Mouse (Mus musculus) erythroblast, adult 5-6 weeks (primary cell): Measurements from ENCODE around the gene Gm4450. TPM values are rescaled to one million over a fixed set of nuclear protein-coding genes. Genes with fewer than 3 reads are reported as not detected.
"Not testable (repeated sequence)": the region's sequence is repeated elsewhere in the genome, so short reads cannot be mapped to it uniquely, and the experiment has no call there.

ENCODE experiments used
- ATAC-seq: replicated peaks from 2 replicates; pipeline ENCODE4 v1.8.0; 2016; ENCODE audit warnings: moderate number of reproducible peaks, mild to moderate bottlenecking, moderate TSS enrichment, inconsistent platforms; ENCODE audit not compliant: poor library complexity, low FRiP score, severe bottlenecking
- total RNA-seq, 2 experiments: library from RNA; stranded (forward) in 1 of 2; stranded (reverse) in 1 of 2; fragments of 150-400 nt in 1 of 2; fragments of 200-764, 138-1000 nt in 1 of 2; gene quantifications; 2 replicates each; pipeline versions ENCODE4 v1.2.3 to v1.2.4; 2015 to 2017; ENCODE audit warnings: low replicate concordance in 2 of 2

Gene Gm4450
- total RNA-seq, 2 experiments from 2014 or later: not detected

DNA sequence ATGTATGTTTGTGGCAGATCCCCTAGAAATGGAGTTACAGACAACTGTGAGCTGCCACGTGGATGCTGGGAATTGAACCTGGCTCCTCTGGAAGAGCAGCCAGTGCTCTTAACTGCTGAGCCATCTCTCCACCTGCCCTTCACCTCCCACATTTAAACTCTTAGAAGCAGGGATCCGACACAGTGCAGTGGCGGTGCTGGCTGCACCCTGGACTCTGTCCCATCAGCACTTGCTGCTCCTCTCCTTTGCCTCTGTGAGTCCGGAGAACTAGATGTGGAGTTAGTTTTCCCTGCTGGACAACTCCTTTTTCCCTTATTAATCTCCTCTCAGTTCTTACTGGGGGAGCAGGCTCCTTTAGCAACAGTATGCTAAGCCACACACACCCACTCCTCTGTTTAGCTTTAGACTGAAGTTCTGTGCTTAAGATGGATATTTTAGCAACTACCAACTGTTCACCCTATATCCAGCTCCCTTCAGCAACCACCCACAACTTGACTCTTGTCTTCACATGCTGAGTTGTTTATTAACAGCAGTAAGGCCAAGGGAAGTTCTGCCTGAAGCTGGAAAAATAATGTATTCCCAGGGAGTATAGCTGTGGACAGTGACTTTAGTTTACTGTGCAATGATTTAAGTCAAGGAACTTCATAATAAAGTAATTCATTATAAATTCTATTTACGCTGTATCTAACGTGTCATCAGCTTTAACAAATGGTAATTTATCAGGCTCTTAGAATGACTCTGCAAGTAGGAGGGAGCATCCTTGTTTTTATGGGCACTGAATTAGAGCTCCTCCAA lies 37.7 kb downstream of the Gm4450 start:
- ATAC-seq: no peak

GRCm38 (mm10) chr3:98417328-98417727 lies 39.6 kb downstream of the Gm4450 start:
- ATAC-seq: no peak

GRCm38 (mm10) chr3:98416426-98417250 lies 40.3 kb downstream of the Gm4450 start:
- ATAC-seq: no peak

DNA sequence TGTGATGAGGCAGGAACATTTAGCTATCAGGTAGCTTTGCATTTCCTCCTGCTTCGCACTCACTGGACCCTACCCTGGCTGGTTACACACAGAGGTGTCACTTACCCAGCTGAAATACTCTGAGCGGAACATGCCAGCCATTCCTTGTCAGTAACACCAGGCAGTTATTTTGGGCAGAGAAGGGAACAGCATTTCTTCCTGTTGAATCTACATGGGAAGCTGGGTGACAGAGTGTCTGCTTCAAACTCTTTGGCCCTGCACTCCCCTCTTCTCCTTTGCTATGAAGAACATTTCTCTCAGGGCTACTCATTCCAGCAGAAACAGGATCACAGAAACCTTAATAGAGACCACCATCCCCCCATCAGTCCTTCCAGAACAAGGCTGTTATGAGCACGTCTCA lies 42.6 kb downstream of the Gm4450 start:
- ATAC-seq: no peak

GRCm38 (mm10) chr3:98413733-98414132 lies 43.2 kb downstream of the Gm4450 start:
- ATAC-seq: no peak

DNA sequence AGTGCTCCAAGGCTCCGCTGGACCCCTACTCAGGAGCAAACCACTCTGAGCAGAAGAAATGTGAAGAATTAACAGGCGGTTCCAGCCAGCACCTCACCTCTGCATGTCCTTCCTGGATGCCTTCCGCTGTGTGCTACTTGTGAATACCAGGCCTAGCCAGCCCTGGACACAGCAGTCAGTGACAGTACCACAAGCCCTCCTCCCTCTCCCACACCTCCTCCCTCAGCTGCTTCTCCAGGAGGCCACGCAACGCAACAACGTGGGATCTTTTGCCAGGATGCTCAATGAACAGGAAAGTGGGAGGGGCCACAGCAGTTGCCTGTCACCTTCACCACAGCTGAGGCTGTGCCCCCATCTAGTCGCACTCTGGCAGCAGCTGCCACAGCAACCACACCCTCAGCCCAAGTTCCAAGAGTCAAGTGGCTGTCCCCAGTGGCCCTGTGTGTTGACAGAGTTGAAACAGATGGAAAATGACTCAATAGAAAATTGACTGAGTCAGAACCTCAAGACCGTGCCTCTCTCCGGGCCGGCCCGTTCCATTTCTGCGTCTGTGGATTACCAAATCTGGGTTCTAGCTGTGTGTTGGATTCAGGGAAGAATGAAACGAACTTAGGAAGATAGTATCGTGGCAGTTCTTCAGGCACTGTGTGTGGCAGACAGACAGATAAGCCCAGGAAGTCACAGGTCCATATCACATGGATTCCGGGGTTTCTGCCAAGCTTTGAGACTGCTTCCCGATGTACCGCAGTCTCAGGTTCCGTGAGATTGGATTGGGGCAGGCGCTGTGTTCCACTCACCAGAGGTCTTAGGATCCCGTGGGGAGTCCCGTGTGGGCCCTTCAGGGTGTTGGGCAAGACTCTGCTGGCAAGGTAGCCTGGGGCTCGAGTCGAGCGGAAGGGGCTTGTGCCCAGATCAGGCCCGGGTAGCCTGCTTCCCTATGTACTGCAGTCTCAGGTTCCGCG lies 46.0 kb downstream of the Gm4450 start:
- ATAC-seq: not testable (repeated sequence)

GRCm38 (mm10) chr3:98407261-98407780 lies 49.6 kb downstream of the Gm4450 start:
- ATAC-seq: not testable (repeated sequence)

GRCm38 (mm10) chr3:98406569-98407144 lies 50.3 kb downstream of the Gm4450 start:
- ATAC-seq: not testable (repeated sequence)

GRCm38 (mm10) chr3:98405877-98406276 lies 51.0 kb downstream of the Gm4450 start:
- ATAC-seq: not testable (repeated sequence)

DNA sequence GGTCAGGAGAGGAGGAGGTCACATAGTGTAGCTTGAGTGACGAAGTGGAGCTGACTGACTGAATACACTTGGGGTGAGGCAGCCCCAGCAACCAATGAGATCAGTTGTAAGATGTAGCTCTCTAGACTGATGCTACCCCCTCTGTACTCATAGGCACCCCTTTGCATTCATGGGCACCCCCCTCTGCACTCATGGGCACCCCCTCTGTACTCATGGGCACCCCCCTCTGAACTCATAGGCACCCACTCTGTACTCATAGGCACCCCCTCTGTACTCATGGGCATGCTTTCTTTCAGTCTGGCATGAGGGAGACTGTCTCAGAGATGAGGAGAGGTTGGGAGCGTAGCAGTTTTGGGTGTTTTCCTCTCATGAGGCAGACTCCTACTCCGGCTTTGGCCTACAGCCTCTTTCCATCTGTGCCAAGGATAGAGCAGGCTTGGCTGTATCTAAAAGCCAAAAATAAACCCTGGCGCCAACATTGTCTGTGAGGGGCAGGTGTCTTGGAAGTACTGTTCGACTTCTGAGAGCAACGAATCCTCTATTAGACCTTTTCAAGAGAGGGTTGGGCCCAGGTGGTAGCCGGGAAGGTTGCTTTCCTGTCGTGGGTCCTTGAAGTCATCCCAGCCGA lies 52.5 kb downstream of the Gm4450 start:
- ATAC-seq: not testable (repeated sequence)

Other genes starting within 250 kb of the Gm4450 start
- gene Reg4, start 235.0 kb downstream of the Gm4450 start, total RNA-seq (2015; ENCODE audit: low replicate concordance): not detected in 2 replicates
- gene Reg4, start 235.0 kb downstream of the Gm4450 start, total RNA-seq (2017; ENCODE audit: low replicate concordance): not detected in 2 replicates
- 0.42 TPM in 1 of 2 replicates, not detected in the other for gene Hmgcs2, start 176.7 kb downstream of the Gm4450 start, total RNA-seq (2015; ENCODE audit: low replicate concordance)
- gene Hmgcs2, start 176.7 kb downstream of the Gm4450 start, total RNA-seq (2017; ENCODE audit: low replicate concordance): not detected in 2 replicates
- 9.4 and 11.5 TPM in 2 replicates for gene Phgdh, start 117.1 kb downstream of the Gm4450 start, total RNA-seq (2015; ENCODE audit: low replicate concordance)
- gene Phgdh, start 117.1 kb downstream of the Gm4450 start, total RNA-seq (2017; ENCODE audit: low replicate concordance): 26.4 and 30.0 TPM in 2 replicates
- gene Zfp697, start 74.7 kb downstream of the Gm4450 start, total RNA-seq (2015; ENCODE audit: low replicate concordance): 1.2 TPM in 1 of 2 replicates, not detected in the other
- gene Zfp697, start 74.7 kb downstream of the Gm4450 start, total RNA-seq (2017; ENCODE audit: low replicate concordance): 0.09 and 0.14 TPM in 2 replicates
- gene Hsd3b4, start 53.4 kb upstream of the Gm4450 start, total RNA-seq (2015; ENCODE audit: low replicate concordance): not detected in 2 replicates
- gene Hsd3b4, start 53.4 kb upstream of the Gm4450 start, total RNA-seq (2017; ENCODE audit: low replicate concordance): not detected in 2 replicates
- gene Gm10681, start 131.7 kb upstream of the Gm4450 start, total RNA-seq (2015; ENCODE audit: low replicate concordance): not detected in 2 replicates
- gene Gm10681, start 131.7 kb upstream of the Gm4450 start, total RNA-seq (2017; ENCODE audit: low replicate concordance): not detected in 2 replicates
- gene Hsd3b5, start 173.1 kb upstream of the Gm4450 start, total RNA-seq (2015; ENCODE audit: low replicate concordance): not detected in 2 replicates
- not detected in 2 replicates for gene Hsd3b5, start 173.1 kb upstream of the Gm4450 start, total RNA-seq (2017; ENCODE audit: low replicate concordance)